In genomic region chr14:105542090-105542485, GRCm38 (mm10) we compare ENCODE assay signal across 10 mouse cellular contexts.
A peak's percentile ranks its signal among the peaks of the same experiment; 100 is the strongest.
DNase-seq lines count a peak whose midpoint lies in the region; ATAC-seq and TF ChIP-seq lines count a peak whose summit lies in the region.
"Had no signal": no experiment of that assay in that cellular context is flagged by ENCODE, and none has a peak within 500 bp of the region (broad histone marks: within the 10 kb centered on the region; RNA-seq: fewer than 3 reads in every experiment).

No protein-coding gene starts in this region.

- TF ChIP-seq CTCF in hindbrain, postnatal 0 days (IDR thresholded peaks at IDR 0.05; ENCODE audit: low read depth), result no peak

- no peak for DNase-seq in kidney, adult 9 months
- DNase-seq in hindbrain, postnatal 0 days (ENCODE audit: low spot score), result no peak
- no peak for DNase-seq in c-Kit-positive CD71-positive TER-119-positive erythroid progenitor cells, embryonic 14.5 days (ENCODE audit: low spot score)
- DNase-seq in adrenal gland, postnatal 25 days, result no peak
- DNase-seq in cerebellum, adult 8-10 months, result no peak

- H3K4me1 ChIP-seq in kidney, embryonic 15.5 days, result peaks cover 16% of the 10 kb centered on the region
- H3K4me1 ChIP-seq in forebrain, embryonic 13.5 days, result peaks cover 11% of the 10 kb centered on the region
- H3K4me1 ChIP-seq in hindbrain, postnatal 0 days (ENCODE audit: insufficient read depth, low read length), result no peaks in the 10 kb centered on the region
- H3K4me1 ChIP-seq in neural tube, embryonic 13.5 days (replicated peaks), result peaks cover 19% of the 10 kb centered on the region

- H3K27me3 ChIP-seq in kidney, embryonic 15.5 days, result no peaks in the 10 kb centered on the region
- H3K27me3 ChIP-seq in forebrain, embryonic 13.5 days, result 0 out of 2 replicates have a peak, but pooled peaks cover 4% of the 10 kb centered on the region
- no peaks in the 10 kb centered on the region for H3K27me3 ChIP-seq in hindbrain, postnatal 0 days (ENCODE audit: insufficient read depth, low read length)
- H3K27me3 ChIP-seq in neural tube, embryonic 13.5 days, result no peaks in the 10 kb centered on the region

- no peak overlapping the region for H3K4me3 ChIP-seq in kidney, embryonic 15.5 days (replicated peaks)
- no peak overlapping the region for H3K4me3 ChIP-seq in forebrain, embryonic 13.5 days
- H3K4me3 ChIP-seq in hindbrain, postnatal 0 days (ENCODE audit: low read length), result no peak overlapping the region
- no peak overlapping the region for H3K4me3 ChIP-seq in neural tube, embryonic 13.5 days

- WGBS in kidney, embryonic 15.5 days, result 53% methylated on average over 8 of the region's 8 CpGs
- 23% methylated on average over 8 of the region's 8 CpGs for WGBS in forebrain, embryonic 13.5 days
- 35% methylated on average over 8 of the region's 8 CpGs for WGBS in hindbrain, postnatal 0 days
- 57% methylated on average over 8 of the region's 8 CpGs for WGBS in neural tube, embryonic 13.5 days

- H3K4me2 ChIP-seq in kidney, embryonic 15.5 days, result peak overlapping the region; percentile 49
- H3K4me2 ChIP-seq in forebrain, embryonic 13.5 days, result peak overlapping the region; percentile 57
- H3K4me2 ChIP-seq in hindbrain, postnatal 0 days (ENCODE audit: low read depth, low read length), result peak overlapping the region; percentile 53
- peak overlapping the region; percentile 50 for H3K4me2 ChIP-seq in neural tube, embryonic 13.5 days

- H3K27ac ChIP-seq in kidney, embryonic 15.5 days, result no peak overlapping the region
- H3K27ac ChIP-seq in forebrain, embryonic 13.5 days, result no peak overlapping the region; the same call in 1 of the 2 replicates
- H3K27ac ChIP-seq in hindbrain, postnatal 0 days, result peak overlapping the region; percentile 48; the same call in 1 of the 2 replicates
- peak overlapping the region; percentile 74 for H3K27ac ChIP-seq in neural tube, embryonic 13.5 days (replicated peaks)

- peak; percentile 54; the same call in 1 of the 2 replicates for ATAC-seq in kidney, embryonic 15.5 days (replicated peaks; ENCODE audit: low FRiP score)
- ATAC-seq in forebrain, embryonic 13.5 days, result no peak
- ATAC-seq in hindbrain, postnatal 0 days, result no peak
- no peak for ATAC-seq in neural tube, embryonic 13.5 days (ENCODE audit: low read depth)
- ATAC-seq: CD4-positive, CD25-positive, alpha-beta regulatory T cell, adult 4 months; intestine, postnatal 0 days had no signal

- no peaks in the 10 kb centered on the region for H3K36me3 ChIP-seq in kidney, embryonic 15.5 days
- no peaks in the 10 kb centered on the region for H3K36me3 ChIP-seq in forebrain, embryonic 13.5 days (ENCODE audit: poor library complexity, severe bottlenecking)
- H3K36me3 ChIP-seq in hindbrain, postnatal 0 days (ENCODE audit: insufficient read depth, low read length), result no peaks in the 10 kb centered on the region
- no peaks in the 10 kb centered on the region for H3K36me3 ChIP-seq in neural tube, embryonic 13.5 days

- H3K9me3 ChIP-seq in kidney, embryonic 15.5 days (replicated peaks), result no peaks in the 10 kb centered on the region
- H3K9me3 ChIP-seq in forebrain, embryonic 13.5 days (replicated peaks), result no peaks in the 10 kb centered on the region
- no peaks in the 10 kb centered on the region for H3K9me3 ChIP-seq in hindbrain, postnatal 0 days (ENCODE audit: low read length)
- H3K9me3 ChIP-seq in neural tube, embryonic 13.5 days, result no peaks in the 10 kb centered on the region

- H3K9ac ChIP-seq in kidney, embryonic 15.5 days, result no peak overlapping the region
- H3K9ac ChIP-seq in forebrain, embryonic 13.5 days, result no peak overlapping the region
- H3K9ac ChIP-seq in hindbrain, postnatal 0 days (replicated peaks; ENCODE audit: low read length), result no peak overlapping the region
- 0 out of 2 replicates have a peak overlapping the region, but pooled peaks have one; percentile 22 for H3K9ac ChIP-seq in neural tube, embryonic 13.5 days

Comparison
In these comparisons a context has a peak if more than half of its experiments do, and no peak if none do; other contexts are left out.
1. H3K27ac ChIP-seq: peak in hindbrain, postnatal 0 days (single experiment) and neural tube, embryonic 13.5 days (single experiment); none in kidney, embryonic 15.5 days (single experiment) and forebrain, embryonic 13.5 days (single experiment).
2. Peak in every context shown above with its lines, with median percentiles within 50 percentile points of each other: H3K4me2 ChIP-seq.